Mouse (Mus musculus) megakaryocyte, adult 5-6 weeks (primary cell): ENCODE measurements around the gene Celsr1. TPM values are rescaled to one million over a fixed set of nuclear protein-coding genes. Genes with fewer than 3 reads are reported as not detected.

Experiments
- ATAC-seq: 2 replicates; pipeline ENCODE4 v1.8.0; 2016; ENCODE audit warnings: mild to moderate bottlenecking, inconsistent platforms; ENCODE audit not compliant: poor library complexity, severe bottlenecking
- total RNA-seq, 2 experiments: library from RNA; stranded (forward) in 1 of 2; stranded (reverse) in 1 of 2; fragments of 153-499, 151-499 nt in 1 of 2; fragments of 221-1000, 200-1000 nt in 1 of 2; gene quantifications; 2 replicates each; pipeline versions ENCODE4 v1.2.3 to v1.2.4; 2015 to 2017

Gene Celsr1
- total RNA-seq, 2 experiments from 2014 or later: 1.2 TPM

DNA sequence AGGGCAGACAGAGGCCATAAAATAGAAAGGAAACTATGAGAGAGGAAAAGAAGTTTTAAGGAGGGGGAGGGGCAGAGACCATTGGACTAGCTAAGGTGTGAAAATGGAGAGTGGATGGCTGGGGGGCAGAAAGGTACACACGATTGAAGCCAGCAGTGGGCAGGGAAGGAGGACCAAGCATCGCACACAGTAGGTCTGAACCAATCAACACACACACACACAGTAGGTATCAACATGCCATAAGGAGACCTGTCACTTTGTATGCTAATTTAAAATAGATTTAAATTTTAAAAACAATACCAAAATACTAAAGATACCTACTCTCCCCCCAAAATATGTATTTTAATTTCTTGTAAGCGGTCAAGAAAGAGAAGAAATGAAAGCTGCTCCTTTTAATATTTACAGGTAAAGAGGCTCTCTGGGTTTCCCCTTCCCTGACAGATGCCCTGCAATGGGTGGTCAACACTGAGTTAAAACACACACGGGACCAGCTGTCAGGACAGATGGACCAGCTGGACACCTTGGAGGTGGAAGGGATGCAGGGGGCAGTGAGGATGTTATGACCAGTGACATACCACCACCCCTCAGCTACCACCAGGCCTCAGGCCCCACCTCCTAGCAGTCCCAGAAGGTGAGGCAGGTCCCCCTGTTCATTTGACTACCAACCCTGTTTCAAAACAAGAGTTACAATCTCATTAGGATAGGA, 34.9 kb downstream of the Celsr1 start:
- ATAC-seq: no peak

DNA sequence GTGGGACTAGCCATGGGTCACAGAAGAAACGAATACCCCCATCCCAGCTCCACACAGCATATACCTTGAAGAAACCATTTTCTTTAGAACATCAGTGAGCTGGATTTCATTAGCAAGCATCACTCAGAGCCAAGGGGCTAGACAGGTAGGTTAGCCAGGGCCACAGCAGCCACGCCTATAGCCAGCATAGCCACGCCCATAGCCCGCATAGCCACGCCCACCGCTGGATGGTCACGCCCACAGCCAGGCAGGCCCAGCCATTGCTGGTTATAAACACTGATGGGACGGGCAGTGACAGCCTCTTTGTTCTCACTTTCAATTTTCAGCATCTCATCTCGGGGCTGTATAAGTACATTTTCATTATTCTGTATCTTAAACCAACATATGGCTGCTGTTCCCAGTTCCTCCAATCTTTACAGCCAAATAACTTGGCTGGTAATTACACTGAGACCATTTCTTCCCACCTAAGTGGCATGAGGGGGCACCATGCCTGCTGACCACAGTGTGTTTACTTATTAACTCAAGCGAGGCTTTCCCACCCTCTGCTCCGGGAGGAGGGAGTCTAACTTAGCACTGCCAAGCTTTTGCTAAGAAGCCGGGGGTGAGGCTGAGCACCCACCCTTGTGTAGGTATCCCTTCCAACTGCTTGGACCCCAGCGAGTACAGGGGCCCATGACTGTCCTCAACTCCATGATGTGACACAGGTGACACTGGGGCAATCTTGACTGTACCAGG, 37.4 kb downstream of the Celsr1 start:
- ATAC-seq: peak; percentile 45; the same call in 1 of the 2 replicates

DNA sequence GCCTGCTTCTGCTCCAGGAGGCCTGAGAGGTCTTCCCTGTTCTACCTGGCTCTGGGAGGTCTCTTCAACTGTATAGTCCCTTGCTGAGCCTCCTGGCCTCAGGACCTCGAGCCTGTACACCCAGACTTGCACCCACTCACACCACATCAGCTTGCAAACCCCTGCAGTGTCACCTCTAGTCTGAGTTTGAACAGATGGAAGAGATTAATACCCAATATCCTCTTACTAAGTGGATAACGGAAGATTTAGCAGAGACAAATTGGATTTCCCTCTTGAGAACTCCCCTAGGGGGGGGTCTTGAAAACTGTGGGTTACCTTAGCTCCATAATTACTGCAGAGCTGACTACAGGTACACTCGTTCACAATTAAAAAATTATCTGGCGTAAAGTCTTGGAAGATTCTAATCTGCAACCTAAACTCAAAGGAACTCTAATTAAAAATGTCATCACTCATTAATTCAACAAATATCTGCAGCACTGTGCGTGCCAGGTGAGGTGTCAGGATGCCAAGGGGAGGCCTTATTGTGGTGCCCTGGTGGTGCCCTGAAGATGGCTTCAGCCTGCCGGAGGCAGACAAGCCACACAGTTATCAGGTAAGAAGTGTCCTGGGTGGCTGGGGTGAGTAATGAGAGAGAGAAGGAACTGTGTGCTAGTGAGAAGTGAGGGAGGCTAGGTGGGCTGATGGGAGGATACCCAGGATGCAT, 38.5 kb downstream of the Celsr1 start:
- no peak for ATAC-seq

- no peak for ATAC-seq
Measured at GRCm38 (mm10) chr15:85993931-85994583, 39.5 kb downstream of the Celsr1 start.

DNA sequence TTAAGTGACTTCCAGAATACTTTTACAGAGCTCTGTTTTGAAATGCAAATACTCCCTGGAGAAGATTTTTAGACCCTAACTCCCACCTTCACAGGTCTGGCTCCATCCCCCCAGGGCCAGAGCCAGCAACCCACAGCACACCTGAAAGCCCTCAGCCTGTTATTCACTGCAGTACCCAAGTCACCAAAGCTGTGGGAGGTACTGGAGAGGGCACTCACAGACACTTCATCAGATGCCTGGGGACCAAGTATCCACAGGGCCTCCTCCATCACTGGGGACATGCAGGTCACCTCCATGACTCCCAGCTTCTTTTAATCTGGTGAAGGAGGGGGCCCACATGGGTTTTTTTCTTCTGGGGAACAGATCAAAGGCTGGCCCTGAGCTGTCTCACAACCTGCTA, 40.2 kb downstream of the Celsr1 start:
- no peak for ATAC-seq

- no peak for ATAC-seq
Measured at GRCm38 (mm10) chr15:85992125-85992495, 41.5 kb downstream of the Celsr1 start.

DNA sequence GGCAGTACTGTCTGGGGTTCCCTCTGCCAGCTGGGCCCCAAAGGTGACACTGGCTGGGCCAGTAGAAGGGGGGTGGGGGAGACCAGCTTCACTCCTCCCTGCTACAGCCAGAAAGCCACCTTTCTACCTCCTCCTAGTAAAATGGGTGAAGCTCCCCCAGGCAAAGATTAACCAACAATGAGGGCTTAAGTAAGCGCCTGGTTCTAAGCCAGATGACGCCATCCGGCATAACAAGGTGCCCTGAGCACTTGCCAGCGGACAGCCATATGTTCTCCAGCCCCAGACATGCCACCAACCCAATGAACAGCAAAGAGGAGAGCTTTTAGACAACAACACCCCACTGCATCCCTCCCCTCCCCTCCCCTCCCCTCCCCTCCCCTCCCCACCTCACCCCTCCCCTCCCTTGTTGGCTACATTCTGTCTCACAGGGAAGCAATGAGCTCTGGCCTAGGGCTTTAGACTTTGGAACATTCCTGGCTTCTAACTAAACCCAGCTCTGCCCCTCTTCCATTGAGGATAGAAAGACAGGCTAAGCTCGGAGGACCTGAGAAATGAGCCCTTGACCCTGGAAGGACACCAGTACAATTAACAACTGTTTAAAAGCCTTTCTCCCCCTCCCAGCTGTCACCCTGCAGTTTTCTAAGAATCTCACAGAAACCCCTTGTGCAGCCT, 42.0 kb downstream of the Celsr1 start:
- no peak for ATAC-seq

DNA sequence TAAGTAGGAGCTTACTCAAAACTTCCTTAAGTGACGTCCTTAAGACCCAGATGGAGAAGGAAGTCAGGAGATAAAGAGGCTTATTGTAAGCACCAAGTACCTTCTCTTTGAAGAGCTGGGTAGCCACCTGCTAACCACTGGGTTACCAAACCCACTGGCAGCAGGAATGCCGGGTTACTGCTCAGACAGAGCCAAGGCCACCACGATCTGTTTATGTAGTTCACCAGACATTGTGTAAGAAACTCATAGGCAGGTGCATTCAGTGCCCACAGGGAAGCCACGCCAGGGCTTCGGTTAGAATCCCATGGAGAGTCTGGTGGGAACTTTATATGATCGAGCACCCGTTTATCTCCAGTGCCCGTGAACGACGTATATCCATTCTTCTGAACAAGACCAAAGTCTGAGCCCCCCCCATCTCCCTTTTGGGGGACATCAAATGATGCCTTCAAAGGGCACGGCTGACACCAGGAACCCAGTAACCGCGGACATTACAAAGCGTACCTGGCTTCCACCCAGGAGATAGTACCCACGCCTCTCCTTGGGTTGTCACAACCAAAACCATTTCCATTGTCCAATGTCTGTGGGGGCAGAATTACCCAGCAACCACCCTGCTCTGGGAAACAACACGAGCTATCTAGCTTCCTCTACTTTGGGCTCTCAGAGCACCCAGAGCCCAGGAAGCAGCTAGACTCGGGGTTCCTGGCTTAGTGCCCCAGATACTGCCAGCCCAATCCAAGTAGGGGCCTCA, 42.7 kb downstream of the Celsr1 start:
- no peak for ATAC-seq

DNA sequence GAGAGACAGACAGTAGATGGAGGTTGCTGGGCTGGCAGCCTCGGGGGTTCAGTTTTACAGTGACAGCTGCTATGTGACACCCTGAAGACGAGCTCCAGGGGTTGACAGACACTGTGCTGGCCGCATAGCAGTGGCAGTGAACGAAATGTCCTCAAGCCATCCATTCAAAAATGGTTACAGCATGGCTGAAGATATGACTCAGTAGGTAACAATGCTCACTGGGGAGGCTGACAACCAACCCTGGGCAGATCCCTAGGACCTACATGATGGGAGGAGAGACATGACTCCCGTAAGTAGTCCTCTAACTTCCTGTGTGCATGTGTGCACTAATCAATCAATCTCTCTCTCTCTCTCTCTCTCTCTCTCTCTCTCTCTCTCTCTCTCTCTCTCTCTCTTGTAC, 45.7 kb downstream of the Celsr1 start:
- no peak for ATAC-seq

DNA sequence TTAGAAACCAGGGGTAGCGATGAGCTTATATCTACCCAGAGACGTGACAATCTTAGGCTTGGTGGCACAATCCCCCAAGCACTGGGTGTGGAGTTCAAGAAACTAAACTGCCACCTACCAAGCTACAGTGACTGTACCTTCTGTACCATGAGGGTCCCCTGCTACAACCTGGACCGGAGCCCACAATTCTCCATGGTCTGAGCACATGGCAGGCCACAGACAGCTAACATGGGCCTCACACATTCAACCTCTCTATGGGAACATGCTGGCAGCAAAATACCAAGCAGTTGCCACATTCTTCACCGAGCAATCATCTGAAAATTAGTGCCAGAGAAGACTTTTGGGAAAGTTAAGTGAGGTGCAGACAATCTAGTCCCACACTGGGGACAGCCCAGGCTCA, 47.4 kb downstream of the Celsr1 start:
- no peak for ATAC-seq

- ATAC-seq: no peak
Measured at GRCm38 (mm10) chr15:85985601-85986000, 48.0 kb downstream of the Celsr1 start.

DNA sequence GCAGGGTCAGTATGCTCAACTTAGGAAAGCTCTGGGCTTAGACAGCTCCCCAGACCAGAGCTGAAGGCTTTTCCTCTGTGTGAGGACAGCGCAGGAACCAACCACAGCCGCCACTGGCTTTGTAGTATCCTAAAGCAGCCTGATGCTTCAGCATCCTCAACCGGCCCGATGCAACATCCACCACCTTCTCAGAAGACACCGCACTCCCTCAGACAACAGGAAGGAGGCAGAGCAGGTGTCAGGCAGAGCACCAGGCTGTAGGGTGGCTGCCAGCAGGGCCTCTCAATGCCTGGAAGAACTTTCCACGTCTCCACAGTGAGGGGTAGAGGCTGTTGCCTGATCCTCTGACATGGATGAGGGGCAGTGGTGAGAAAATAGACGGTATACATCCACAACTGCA, 50.4 kb downstream of the Celsr1 start:
- no peak for ATAC-seq

DNA sequence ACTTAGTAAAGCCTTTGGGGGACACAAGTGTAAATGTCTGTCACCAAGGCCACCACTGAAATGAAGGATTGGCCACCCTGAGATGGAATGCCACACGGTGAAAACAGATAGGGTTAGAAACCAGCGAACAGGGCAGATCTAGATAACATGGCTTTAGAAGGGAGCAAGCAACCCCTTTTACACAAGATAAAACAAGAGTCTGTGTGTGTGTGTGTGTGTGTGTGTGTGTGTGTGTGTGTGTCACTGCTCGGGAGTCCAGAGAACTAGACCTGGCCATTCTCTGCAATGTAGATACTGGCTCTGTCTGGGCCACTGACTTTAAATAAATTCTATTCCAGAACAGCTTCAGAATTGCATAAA, 51.2 kb downstream of the Celsr1 start:
- ATAC-seq: no peak; the same call in 1 of the 2 replicates

GRCm38 (mm10) chr15:85981768-85982415, 51.7 kb downstream of the Celsr1 start:
- peak; percentile 98 for ATAC-seq

GRCm38 (mm10) chr15:85977086-85977485, 56.5 kb downstream of the Celsr1 start:
- 0 out of 2 replicates have a peak, but pooled peaks have one; percentile 13 for ATAC-seq

GRCm38 (mm10) chr15:85975746-85976145, 57.8 kb downstream of the Celsr1 start:
- no peak for ATAC-seq

- no peak for ATAC-seq
Measured at GRCm38 (mm10) chr15:85971596-85971995, 62.0 kb downstream of the Celsr1 start.

DNA sequence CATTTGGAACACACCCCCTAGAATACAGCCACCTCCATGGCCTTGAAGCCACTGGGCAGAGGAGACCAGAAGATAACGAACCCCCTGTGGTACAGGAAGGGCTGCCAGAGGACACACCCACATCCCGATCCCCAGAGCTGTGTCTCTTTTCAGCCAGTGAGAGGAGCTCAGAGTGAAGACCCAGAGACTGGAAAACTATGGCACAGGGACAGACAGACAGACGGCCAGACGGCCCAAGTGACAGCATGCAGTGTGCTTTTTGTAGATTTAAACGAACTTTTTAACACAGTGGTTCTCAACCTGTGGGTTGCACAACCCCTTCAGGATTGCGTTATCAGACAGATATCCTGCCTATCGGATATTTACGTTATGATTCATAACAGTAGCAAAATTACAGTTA, 63.1 kb downstream of the Celsr1 start:
- peak; percentile 63 for ATAC-seq

GRCm38 (mm10) chr15:85969707-85970153, 63.8 kb downstream of the Celsr1 start:
- peak; percentile 36 for ATAC-seq
